In the genomic region with DNA sequence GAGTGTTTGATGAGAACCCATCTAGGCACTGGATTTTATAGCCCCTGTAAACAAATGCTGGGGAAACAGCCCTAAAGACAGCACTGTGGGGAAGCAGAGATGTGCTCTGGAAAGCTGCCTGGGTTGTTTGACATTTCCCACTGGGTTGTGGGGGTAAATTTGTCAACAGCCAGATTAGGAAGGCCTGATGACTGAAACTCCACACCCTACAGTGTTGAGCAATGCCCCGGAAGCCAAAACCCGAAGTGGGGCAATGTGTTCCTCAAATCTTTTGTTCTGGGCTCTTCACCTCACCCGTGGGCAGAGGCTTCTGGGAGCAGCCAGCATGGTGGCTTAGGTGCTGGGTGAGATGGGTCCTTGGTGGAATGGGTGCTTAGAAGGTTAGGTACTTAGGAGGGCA, we compare ENCODE assay signal across 10 mouse cellular contexts. TPM values are rescaled to one million over a fixed set of nuclear protein-coding genes. Genes with fewer than 3 reads are reported as not detected.
A peak's percentile ranks its signal among the peaks of the same experiment; 100 is the strongest.
DNase-seq lines count a peak whose midpoint lies in the region; ATAC-seq and TF ChIP-seq lines count a peak whose summit lies in the region.
"Had no signal": no experiment of that assay in that cellular context is flagged by ENCODE, and none has a peak within 500 bp of the region (broad histone marks: within the 10 kb centered on the region; RNA-seq: fewer than 3 reads in every experiment).

No protein-coding gene starts in this region.

- H3K9me3 ChIP-seq in heart, embryonic 12.5 days (replicated peaks) = no peaks in the 10 kb centered on the region
- no peaks in the 10 kb centered on the region for H3K9me3 ChIP-seq in kidney, embryonic 16.5 days (ENCODE audit: low read length)
- H3K9me3 ChIP-seq: forebrain, embryonic 12.5 days had no signal

- no peak overlapping the region for H3K4me3 ChIP-seq in heart, embryonic 12.5 days
- H3K4me3 ChIP-seq in bone marrow macrophage, adult 2 months (ENCODE audit: insufficient read depth, low read length) = peak overlapping the region; percentile 25
- H3K4me3 ChIP-seq in kidney, embryonic 16.5 days (ENCODE audit: low read length) = no peak overlapping the region
- H3K4me3 ChIP-seq: forebrain, embryonic 12.5 days had no signal

- no peak for TF ChIP-seq CTCF in bone marrow macrophage, adult 2 months (IDR thresholded peaks at IDR 0.05; ENCODE audit: low read depth, low read length)

- DNase-seq in heart, adult 8-10 months (ENCODE audit: low spot score) = peak; percentile 48
- peak; percentile 74 for DNase-seq in 416B (ENCODE audit: low read depth)
- peak; percentile 76 for DNase-seq in lung, postnatal 36 days
- DNase-seq in left cerebral cortex, postnatal 14 days (ENCODE audit: low spot score in 2 of 2) = no peak
- no peak for DNase-seq in cerebellum, adult 11-12 months

- intact Hi-C loops in left cerebral cortex, postnatal 14 days (cut with DNase I) = no loop called here

- ATAC-seq in heart, embryonic 12.5 days (ENCODE audit: insufficient number of reproducible peaks, low FRiP score) = no peak
- no peak for ATAC-seq in kidney, embryonic 16.5 days (ENCODE audit: low FRiP score, low TSS enrichment)

- H3K27ac ChIP-seq in heart, embryonic 12.5 days (ENCODE audit: poor library complexity, severe bottlenecking) = no peak overlapping the region
- H3K27ac ChIP-seq in bone marrow macrophage, adult 2 months (ENCODE audit: insufficient read depth, low read depth, low read length) = peak overlapping the region; percentile 97
- H3K27ac ChIP-seq in kidney, embryonic 16.5 days (ENCODE audit: low read length) = no peak overlapping the region
- H3K27ac ChIP-seq: forebrain, embryonic 12.5 days; liver, embryonic 14.5 days had no signal

- no peak overlapping the region for H3K4me2 ChIP-seq in heart, embryonic 12.5 days
- H3K4me2 ChIP-seq in kidney, embryonic 16.5 days (replicated peaks; ENCODE audit: low read depth, low read length) = no peak overlapping the region
- H3K4me2 ChIP-seq: forebrain, embryonic 12.5 days had no signal

- TF ChIP-seq POLR2A in bone marrow macrophage, adult 2 months (IDR thresholded peaks at IDR 0.05; ENCODE audit: borderline replicate concordance, low read depth, low read length) = no peak

- H3K4me1 ChIP-seq in heart, embryonic 12.5 days (replicated peaks) = peaks cover 29% of the 10 kb centered on the region
- H3K4me1 ChIP-seq in bone marrow macrophage, adult 2 months (ENCODE audit: control insufficient read depth, insufficient read depth, low read length) = peaks cover 62% of the 10 kb centered on the region
- H3K4me1 ChIP-seq in kidney, embryonic 16.5 days (ENCODE audit: insufficient read depth, low read length) = peaks cover 16% of the 10 kb centered on the region

- no peak overlapping the region for H3K9ac ChIP-seq in heart, embryonic 12.5 days
- H3K9ac ChIP-seq in kidney, embryonic 16.5 days (replicated peaks; ENCODE audit: low read length) = no peak overlapping the region
- H3K9ac ChIP-seq: forebrain, embryonic 12.5 days; liver, embryonic 14.5 days had no signal

- 38% methylated on average over 3 of the region's 3 CpGs for WGBS in heart, embryonic 12.5 days
- 23% methylated on average over 3 of the region's 3 CpGs for WGBS in kidney, embryonic 16.5 days

- H3K27me3 ChIP-seq in heart, embryonic 12.5 days (replicated peaks) = no peaks in the 10 kb centered on the region
- H3K27me3 ChIP-seq in kidney, embryonic 16.5 days (ENCODE audit: insufficient read depth, low read length) = no peaks in the 10 kb centered on the region

- no peaks in the 10 kb centered on the region for H3K36me3 ChIP-seq in heart, embryonic 12.5 days
- H3K36me3 ChIP-seq in kidney, embryonic 16.5 days (ENCODE audit: insufficient read depth, low read length) = no peaks in the 10 kb centered on the region
- H3K36me3 ChIP-seq: forebrain, embryonic 12.5 days had no signal

RNA-seq across cellular contexts. Expression of a gene that starts 4.8 kb away (rescaled TPM):
- total RNA-seq in heart, adult 8-10 months (2022) = 10 to 100 TPM; 17.5 to 27.7 (median 22.0) TPM
- polyA plus RNA-seq in heart, embryonic 12.5 days (2016; fragmentation: Nextera tagmentation; extraction: Ambion mirVana) = 13.8 and 14.4 TPM in 2 replicates
- 40.4 and 43.2 TPM in 2 replicates for polyA plus RNA-seq in bone marrow macrophage, adult 2 months (2012; ENCODE audit: insufficient read depth, insufficient read length, missing spikeins)
- 100 to 1,000 TPM; 134 to 145 TPM for total RNA-seq in left cerebral cortex, postnatal 14 days (2021)
- polyA plus RNA-seq in kidney, embryonic 16.5 days (2015; fragmentation: Nextera tagmentation; extraction: Ambion mirVana) = 5.3 and 6.7 TPM in 2 replicates

RNA-seq across cellular contexts. Expression of a gene that starts 7.9 kb away (rescaled TPM):
- total RNA-seq in heart, adult 8-10 months (2022) = 10 to 100 TPM; 33.5 to 40.0 (median 34.3) TPM
- polyA plus RNA-seq in heart, embryonic 12.5 days (2016; fragmentation: Nextera tagmentation; extraction: Ambion mirVana) = 33.9 and 34.9 TPM in 2 replicates
- 33.5 and 36.9 TPM in 2 replicates for polyA plus RNA-seq in bone marrow macrophage, adult 2 months (2012; ENCODE audit: insufficient read depth, insufficient read length, missing spikeins)
- total RNA-seq in left cerebral cortex, postnatal 14 days (2021) = 10 to 100 TPM; 36.0 to 44.1 TPM
- polyA plus RNA-seq in kidney, embryonic 16.5 days (2015; fragmentation: Nextera tagmentation; extraction: Ambion mirVana) = 36.2 and 37.4 TPM in 2 replicates

Comparison
In these comparisons a context has a peak if more than half of its experiments do, and no peak if none do; other contexts are left out.
1. DNase-seq: peak in heart, adult 8-10 months (single experiment), 416B (single experiment) and lung, postnatal 36 days (single experiment); none in left cerebral cortex, postnatal 14 days (0 of 2) and cerebellum, adult 11-12 months (single experiment).